In the genomic region with DNA sequence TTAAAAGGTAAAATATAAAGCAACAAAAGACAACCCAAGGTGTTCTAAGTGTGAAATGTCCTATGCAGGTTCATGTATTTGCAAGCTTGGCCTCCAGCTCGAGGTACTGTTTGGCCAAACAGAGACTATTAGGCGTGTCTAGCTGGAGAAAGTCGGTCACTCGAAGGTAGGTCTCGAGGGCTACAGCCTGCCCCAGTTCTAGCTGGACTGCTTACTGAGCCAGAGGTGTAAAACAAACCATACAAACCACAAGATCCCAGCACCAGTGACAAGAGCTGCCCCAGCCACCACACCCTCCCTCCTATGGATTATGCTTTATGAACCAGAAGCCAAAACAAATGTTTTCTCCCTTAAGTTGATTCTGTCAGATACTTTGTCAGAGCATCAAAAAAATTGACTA, we compare ENCODE assay signal across 1 mouse cellular context.
TF ChIP-seq lines count a peak whose summit lies in the region.

No protein-coding gene starts in this region.

TF ChIP-seq in C2C12, 6 proteins besides CTCF, POLR2A, EP300 and RAD21:
- TF ChIP-seq USF1 (IDR thresholded peaks at IDR 0.05; ENCODE audit: low read depth) (no peak), MAX (IDR thresholded peaks at IDR 0.05) (no peak), FOSL1 (IDR thresholded peaks at IDR 0.05; ENCODE audit: insufficient read depth, low read length, poor library complexity, severe bottlenecking) (no peak), MYOG (IDR thresholded peaks at IDR 0.05; ENCODE audit: control insufficient read depth, extremely low read depth, insufficient read length) (no peak), MYOD1 (IDR thresholded peaks at IDR 0.05; ENCODE audit: control insufficient read depth, insufficient read length, low read depth) (no peak), CEBPB (IDR thresholded peaks at IDR 0.05; ENCODE audit: low read depth) (no peak)
